Mouse (Mus musculus): ENCODE measurements around the gene Gja4. TPM values are rescaled to one million over a fixed set of nuclear protein-coding genes. Genes with fewer than 3 reads are reported as not detected.

Gene Gja4
- total and polyA plus RNA-seq, 2 experiments from 2014 or later: 20.5 to 20.8 TPM

GRCm38 (mm10) chr4:127330181-127331100 is 16.6 kb upstream of the Gja4 start, which contains the start of gene Gjb3:
Gene Gjb3 (minus strand): TSS chr4:127330844.
- ATAC-seq (peak; percentile 54), DNase-seq (ENCODE audit: low spot score) (peak; percentile 29)
- Histone ChIP-seq H3K4me1 (ENCODE audit: insufficient read depth, low read length) (no peaks in the 10 kb centered on the region), H3K4me3 (ENCODE audit: low read length) (peak within 1 kb of the TSS; percentile 26), H3K27ac (no peak within 1 kb of the TSS), H3K27me3 (ENCODE audit: insufficient read depth, low read length) (peaks cover 20% of the 10 kb centered on the region; the same call in 1 of the 2 replicates), H3K9ac (replicated peaks; ENCODE audit: low read length) (0 out of 2 replicates have a peak within 1 kb of the TSS, but pooled peaks have one; percentile 0), H3K36me3 (ENCODE audit: insufficient read depth, low read length) (no peaks in the 10 kb centered on the region), H3K4me2 (ENCODE audit: low read depth, low read length) (peak within 1 kb of the TSS; percentile 57), H3K9me3 (ENCODE audit: low read length) (no peaks in the 10 kb centered on the region)
- 1% methylated on average over 49 of the region's 49 CpGs for WGBS
- no peak for TF ChIP-seq CTCF (IDR thresholded peaks at IDR 0.05; ENCODE audit: low read depth)

GRCm38 (mm10) chr4:127329751-127330150 is 15.9 kb upstream of the Gja4 start:
- H3K36me3 ChIP-seq (ENCODE audit: insufficient read depth, low read length): no peaks in the 10 kb centered on the region
- H3K9me3 ChIP-seq (ENCODE audit: low read length): no peaks in the 10 kb centered on the region
- H3K9ac ChIP-seq (replicated peaks; ENCODE audit: low read length): 0 out of 2 replicates have a peak overlapping the region, but pooled peaks have one; percentile 0
- H3K27ac ChIP-seq: no peak overlapping the region
- TF ChIP-seq CTCF (IDR thresholded peaks at IDR 0.05; ENCODE audit: low read depth): no peak
- peak overlapping the region; percentile 57 for H3K4me2 ChIP-seq (ENCODE audit: low read depth, low read length)
- H3K27me3 ChIP-seq (ENCODE audit: insufficient read depth, low read length): peaks cover 20% of the 10 kb centered on the region; the same call in 1 of the 2 replicates
- WGBS: 6% methylated on average over 13 of the region's 13 CpGs
- peak overlapping the region; percentile 26 for H3K4me3 ChIP-seq (ENCODE audit: low read length)
- ATAC-seq: no peak
- H3K4me1 ChIP-seq (ENCODE audit: insufficient read depth, low read length): no peaks in the 10 kb centered on the region
- DNase-seq (ENCODE audit: low spot score): no peak

- DNase-seq (ENCODE audit: low spot score) (peak; percentile 12), ATAC-seq (no peak)
- no peak for TF ChIP-seq CTCF (IDR thresholded peaks at IDR 0.05; ENCODE audit: low read depth)
- Histone ChIP-seq H3K9ac (replicated peaks; ENCODE audit: low read length) (no peak overlapping the region), H3K36me3 (ENCODE audit: insufficient read depth, low read length) (no peaks in the 10 kb centered on the region), H3K27me3 (ENCODE audit: insufficient read depth, low read length) (peaks cover 20% of the 10 kb centered on the region; the same call in 1 of the 2 replicates), H3K4me2 (ENCODE audit: low read depth, low read length) (no peak overlapping the region), H3K9me3 (ENCODE audit: low read length) (no peaks in the 10 kb centered on the region), H3K4me1 (ENCODE audit: insufficient read depth, low read length) (no peaks in the 10 kb centered on the region), H3K4me3 (ENCODE audit: low read length) (no peak overlapping the region), H3K27ac (no peak overlapping the region)
- 15% methylated on average over 3 of the region's 3 CpGs for WGBS
Observed at GRCm38 (mm10) chr4:127329046-127329445, 15.2 kb upstream of the Gja4 start.

GRCm38 (mm10) chr4:127328378-127328777 is 14.5 kb upstream of the Gja4 start:
- Histone ChIP-seq H3K36me3 (ENCODE audit: insufficient read depth, low read length) (no peaks in the 10 kb centered on the region), H3K9ac (replicated peaks; ENCODE audit: low read length) (no peak overlapping the region), H3K9me3 (ENCODE audit: low read length) (no peaks in the 10 kb centered on the region), H3K4me2 (ENCODE audit: low read depth, low read length) (no peak overlapping the region), H3K27ac (no peak overlapping the region), H3K27me3 (ENCODE audit: insufficient read depth, low read length) (peaks cover 20% of the 10 kb centered on the region; the same call in 1 of the 2 replicates), H3K4me3 (ENCODE audit: low read length) (no peak overlapping the region), H3K4me1 (ENCODE audit: insufficient read depth, low read length) (no peaks in the 10 kb centered on the region)
- DNase-seq (ENCODE audit: low spot score) (no peak), ATAC-seq (no peak)
- WGBS: 76% methylated on average over 7 of the region's 7 CpGs
- TF ChIP-seq CTCF (IDR thresholded peaks at IDR 0.05; ENCODE audit: low read depth): no peak

GRCm38 (mm10) chr4:127327749-127328148 is 13.9 kb upstream of the Gja4 start:
- Histone ChIP-seq H3K9ac (replicated peaks; ENCODE audit: low read length) (no peak overlapping the region), H3K4me1 (ENCODE audit: insufficient read depth, low read length) (no peaks in the 10 kb centered on the region), H3K4me3 (ENCODE audit: low read length) (no peak overlapping the region), H3K27me3 (ENCODE audit: insufficient read depth, low read length) (peaks cover 20% of the 10 kb centered on the region; the same call in 1 of the 2 replicates), H3K4me2 (ENCODE audit: low read depth, low read length) (no peak overlapping the region), H3K27ac (no peak overlapping the region), H3K36me3 (ENCODE audit: insufficient read depth, low read length) (no peaks in the 10 kb centered on the region), H3K9me3 (ENCODE audit: low read length) (no peaks in the 10 kb centered on the region)
- DNase-seq (ENCODE audit: low spot score): no peak
- 80% methylated on average over 6 of the region's 6 CpGs for WGBS
- no peak for TF ChIP-seq CTCF (IDR thresholded peaks at IDR 0.05; ENCODE audit: low read depth)
- ATAC-seq: no peak

- H3K4me3 ChIP-seq (ENCODE audit: low read length): no peak overlapping the region
- H3K4me1 ChIP-seq (ENCODE audit: insufficient read depth, low read length): no peaks in the 10 kb centered on the region
- ATAC-seq: no peak
- H3K27me3 ChIP-seq (ENCODE audit: insufficient read depth, low read length): peaks cover 20% of the 10 kb centered on the region; the same call in 1 of the 2 replicates
- no peaks in the 10 kb centered on the region for H3K9me3 ChIP-seq (ENCODE audit: low read length)
- no peak for TF ChIP-seq CTCF (IDR thresholded peaks at IDR 0.05; ENCODE audit: low read depth)
- no peaks in the 10 kb centered on the region for H3K36me3 ChIP-seq (ENCODE audit: insufficient read depth, low read length)
- H3K27ac ChIP-seq: no peak overlapping the region
- 70% methylated on average over 7 of the region's 7 CpGs for WGBS
- no peak for DNase-seq (ENCODE audit: low spot score)
- no peak overlapping the region for H3K9ac ChIP-seq (replicated peaks; ENCODE audit: low read length)
- no peak overlapping the region for H3K4me2 ChIP-seq (ENCODE audit: low read depth, low read length)
Observed at GRCm38 (mm10) chr4:127327258-127327657, 13.4 kb upstream of the Gja4 start.
